Mouse (Mus musculus): ENCODE measurements around the gene Rasd2.

DNA sequence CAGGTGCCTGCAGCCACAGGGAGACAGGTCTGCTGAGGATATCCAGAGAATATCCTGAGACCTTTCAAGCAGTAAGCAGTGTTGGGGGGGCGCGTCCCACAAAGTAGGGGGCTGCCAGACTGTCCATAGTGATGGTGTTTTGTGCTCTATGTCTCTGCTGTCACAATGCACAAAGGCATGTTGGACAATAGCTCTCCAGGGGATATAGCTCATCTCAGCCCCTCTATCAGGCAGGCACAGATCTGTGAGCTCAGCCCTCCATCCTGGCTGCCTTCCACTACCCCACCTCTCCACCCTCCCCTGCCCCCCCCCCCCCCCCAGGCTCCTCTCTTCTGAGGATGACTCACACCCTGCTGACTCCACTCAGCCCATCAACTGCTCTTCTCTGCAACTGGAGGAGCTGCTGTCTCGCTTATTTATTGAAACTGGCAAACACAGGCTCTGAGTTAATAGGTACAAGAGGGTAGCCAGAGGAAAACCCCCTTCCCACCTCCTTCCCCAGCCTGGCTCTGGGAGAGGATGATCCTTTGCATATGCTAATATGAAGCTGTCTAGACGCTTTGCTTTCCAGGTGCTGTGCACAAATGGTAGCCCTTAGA lies 19.2 kb upstream of the Rasd2 start:
- no peak for TF ChIP-seq CTCF (IDR thresholded peaks at IDR 0.05; ENCODE audit: insufficient read depth, low read length)
- TF ChIP-seq POLR2A (IDR thresholded peaks at IDR 0.05; ENCODE audit: borderline replicate concordance, extremely low read depth, low read depth, low read length), result no peak
